Mouse (Mus musculus) embryonic fibroblast, embryonic 13.5 days (primary cell): ENCODE measurements at regions not wholly inside any gene's neighbourhood (a gene's known extent, or its start where the extent isn't known, plus 50 kb on each side); places are given as distances from the start of the nearest gene placed in this dataset.

Experiments used
- CTCF ChIP-seq: IDR thresholded peaks from 2 replicates; pipeline ENCODE4 v1.5.1; 2011; ENCODE audit warnings: mild to moderate bottlenecking, control low read depth, low read length, moderate library complexity, borderline replicate concordance; ENCODE audit not compliant: insufficient read depth
- POLR2A ChIP-seq: IDR thresholded peaks from 2 replicates; pipeline ENCODE4 v1.6.1; 2011; ENCODE audit warnings: low read depth, mild to moderate bottlenecking, control low read depth, low read length, moderate library complexity

- TF ChIP-seq CTCF (no peak), POLR2A (no peak)
These were observed 306.2 kb downstream of the Foxo1 start for GRCm38 (mm10) chr3:52574341-52574740.
